Mouse (Mus musculus) R1 (cell line): ENCODE results near the gene Ascc3.
A peak's percentile ranks its signal among the peaks of the same experiment; 100 is the strongest.

Source experiments
- DNase-seq: peaks from one replicate; pipeline ENCODE4 v3.0.0-alpha.2; 2018; ENCODE audit warnings: low read depth, low spot score

Gene Ascc3

DNA sequence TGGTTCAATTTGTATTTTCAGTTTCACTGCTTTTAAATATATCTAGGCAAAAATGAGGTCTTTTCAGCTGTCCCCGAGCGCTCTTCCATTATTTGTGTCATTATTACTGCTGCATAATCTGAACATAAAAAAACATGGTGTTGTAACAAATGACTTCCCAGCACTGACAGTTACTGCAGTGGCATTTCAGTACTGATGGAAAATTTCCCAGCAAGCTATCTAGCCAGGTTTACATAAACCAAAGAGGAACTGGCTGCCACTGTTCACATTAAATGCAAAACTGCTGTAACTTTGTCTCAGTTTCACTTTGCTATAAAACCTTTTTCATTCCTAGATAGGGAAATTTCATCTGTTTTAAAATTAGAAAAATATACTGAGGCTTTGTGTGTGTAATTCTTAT, 170.5 kb downstream of the Ascc3 start:
- DNase-seq: no peak

DNA sequence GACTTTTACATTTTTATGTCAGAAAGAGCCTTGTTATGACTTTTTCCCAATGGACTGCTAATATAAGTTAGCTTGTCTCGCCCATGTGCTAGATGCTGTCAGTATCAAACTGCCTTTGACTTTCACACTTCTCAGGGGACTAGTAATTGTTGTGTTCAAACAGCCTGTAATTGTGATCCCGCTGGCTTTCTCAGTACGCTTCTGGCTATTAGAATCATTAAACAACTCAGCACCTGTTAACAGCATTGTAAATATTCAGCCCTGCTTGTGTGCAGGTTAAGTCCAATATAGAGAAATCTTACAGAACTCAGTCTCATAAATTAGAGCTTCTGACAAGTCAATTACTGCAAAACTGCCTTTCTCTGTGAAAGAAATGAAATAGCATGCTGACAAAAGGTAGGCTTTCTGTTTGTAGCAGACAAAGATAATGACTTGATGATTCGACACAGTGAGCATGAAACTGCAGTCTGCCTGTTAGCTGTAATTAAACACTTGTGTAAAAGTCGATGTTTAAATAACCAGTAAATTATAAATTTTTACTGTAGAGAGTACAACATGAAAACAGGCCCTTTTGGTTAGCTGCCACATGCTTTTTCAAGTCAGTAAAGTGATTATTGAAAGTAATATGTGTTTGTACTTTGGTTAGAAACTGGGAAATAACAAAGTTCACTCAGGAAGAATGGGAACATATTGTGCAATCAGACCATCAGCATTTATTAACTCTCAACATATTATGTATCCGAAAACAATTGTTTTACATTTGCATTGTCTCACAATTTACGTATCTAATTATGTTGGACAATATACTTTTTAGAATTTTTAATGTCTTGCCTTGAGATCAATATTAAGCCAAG, 171.2 kb downstream of the Ascc3 start:
- DNase-seq: no peak

- DNase-seq: no peak
Observed at GRCm38 (mm10) chr10:50772811-50773210, 180.3 kb downstream of the Ascc3 start.

DNA sequence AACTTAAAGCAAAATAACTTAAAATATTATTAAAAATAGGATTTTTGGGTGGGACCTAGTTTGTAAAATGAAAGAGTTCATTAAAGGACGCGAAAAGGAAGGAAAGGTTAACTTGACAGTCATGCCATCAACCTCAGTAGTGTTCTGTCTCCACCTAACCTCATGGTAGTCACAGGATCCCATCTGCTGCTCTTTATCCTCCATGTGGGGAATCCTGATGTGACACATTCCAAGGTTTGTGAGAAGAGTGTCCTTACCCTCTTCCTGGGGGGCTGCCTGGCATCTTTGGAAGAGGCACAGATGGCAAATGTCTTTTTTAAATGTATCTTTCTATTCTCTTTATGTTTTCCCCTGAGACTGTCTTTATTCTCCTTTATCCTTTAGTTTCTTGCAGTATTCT, 181.4 kb downstream of the Ascc3 start:
- no peak for DNase-seq

GRCm38 (mm10) chr10:50792840-50793239, 200.4 kb downstream of the Ascc3 start:
- no peak for DNase-seq

- no peak for DNase-seq
Observed at GRCm38 (mm10) chr10:50801594-50801993, 209.1 kb downstream of the Ascc3 start.

- no peak for DNase-seq
Observed at GRCm38 (mm10) chr10:50802380-50802779, 209.9 kb downstream of the Ascc3 start.

DNA sequence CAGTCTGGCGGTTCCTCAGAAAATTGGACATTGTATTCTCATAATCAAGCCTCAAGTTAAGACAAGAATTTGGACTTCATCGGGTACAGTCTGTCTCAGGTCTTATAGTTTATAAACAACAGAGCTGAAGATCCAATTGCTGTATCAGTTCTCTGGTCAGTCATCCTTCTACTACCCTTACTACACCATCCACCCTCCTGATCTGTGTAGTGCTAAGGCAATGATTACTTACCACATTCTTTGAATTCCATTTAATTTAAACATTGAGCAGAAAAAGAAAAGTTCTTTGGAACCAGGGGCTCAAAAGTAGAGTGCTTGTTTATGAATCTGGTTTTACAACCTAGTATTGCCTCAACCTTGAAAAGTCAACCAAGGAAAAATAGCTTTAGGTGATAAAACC, 213.7 kb downstream of the Ascc3 start:
- no peak for DNase-seq

GRCm38 (mm10) chr10:50822363-50822762, 229.9 kb downstream of the Ascc3 start:
- DNase-seq: no peak

- DNase-seq: no peak
Observed at GRCm38 (mm10) chr10:50826829-50827228, 234.4 kb downstream of the Ascc3 start.

- DNase-seq: no peak
Observed at GRCm38 (mm10) chr10:50834533-50834932, 242.1 kb downstream of the Ascc3 start.

DNA sequence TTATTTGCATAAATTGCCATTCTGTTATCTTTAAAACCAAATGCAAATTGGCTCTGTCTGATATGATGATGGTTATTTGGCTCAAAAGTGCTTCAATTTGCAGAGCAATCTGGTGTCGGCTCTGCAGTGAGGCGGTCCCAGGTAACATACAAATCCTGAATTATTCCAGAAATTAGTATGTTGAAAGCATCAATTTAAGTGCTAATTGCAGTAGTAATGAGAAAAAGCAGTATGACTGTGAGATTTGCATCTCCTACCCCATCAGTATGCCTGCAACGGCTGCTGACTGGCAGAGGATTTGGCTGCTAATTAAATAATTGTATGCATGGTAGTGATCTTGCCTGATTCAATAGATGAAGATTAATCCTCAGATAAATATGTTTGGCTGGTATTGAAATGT, 250.9 kb downstream of the Ascc3 start:
- DNase-seq: no peak

- no peak for DNase-seq
Observed at GRCm38 (mm10) chr10:50868202-50868601, 275.7 kb downstream of the Ascc3 start.

GRCm38 (mm10) chr10:50876952-50877351, 284.5 kb downstream of the Ascc3 start:
- no peak for DNase-seq

- peak; percentile 14 for DNase-seq
Observed at GRCm38 (mm10) chr10:50881476-50882069, 289.1 kb downstream of the Ascc3 start.

DNA sequence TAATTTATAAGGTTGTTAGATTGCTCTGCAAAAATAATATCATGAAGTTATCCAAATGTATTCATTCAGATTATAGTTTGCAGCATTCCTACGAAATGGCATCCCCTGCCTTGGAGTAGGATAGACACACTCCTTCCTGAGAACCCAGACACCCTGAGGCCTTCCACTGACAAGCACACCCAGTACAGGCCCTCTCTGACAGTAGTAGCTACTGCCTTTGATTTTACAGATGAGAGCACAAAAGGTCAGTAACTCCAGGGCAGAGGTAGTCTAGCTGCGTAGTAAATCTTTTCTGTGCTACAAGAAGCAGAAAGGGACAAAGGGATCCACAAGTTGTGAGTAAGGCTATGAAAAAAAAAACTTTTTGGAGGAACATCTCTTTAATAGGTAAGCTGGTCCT, 289.9 kb downstream of the Ascc3 start:
- DNase-seq: no peak

DNA sequence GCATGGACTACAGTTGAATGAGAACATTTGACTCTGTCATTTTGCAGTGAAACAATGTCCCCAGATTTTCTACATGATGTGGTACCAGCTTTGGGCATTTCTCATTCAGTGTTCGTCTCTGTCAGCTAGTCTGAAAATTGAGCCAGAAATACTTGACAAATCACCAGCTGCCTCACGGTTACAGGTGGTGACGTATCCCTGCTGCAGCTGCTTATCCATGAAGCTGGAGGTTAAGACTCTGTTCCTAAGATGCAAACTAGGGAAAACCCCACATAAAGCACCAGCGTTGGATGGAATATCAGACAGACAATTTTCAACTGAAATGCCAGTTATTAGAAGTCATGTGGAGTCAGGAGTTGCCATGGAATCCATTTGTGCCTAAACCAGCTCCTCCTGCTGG, 293.8 kb downstream of the Ascc3 start:
- DNase-seq: no peak

DNA sequence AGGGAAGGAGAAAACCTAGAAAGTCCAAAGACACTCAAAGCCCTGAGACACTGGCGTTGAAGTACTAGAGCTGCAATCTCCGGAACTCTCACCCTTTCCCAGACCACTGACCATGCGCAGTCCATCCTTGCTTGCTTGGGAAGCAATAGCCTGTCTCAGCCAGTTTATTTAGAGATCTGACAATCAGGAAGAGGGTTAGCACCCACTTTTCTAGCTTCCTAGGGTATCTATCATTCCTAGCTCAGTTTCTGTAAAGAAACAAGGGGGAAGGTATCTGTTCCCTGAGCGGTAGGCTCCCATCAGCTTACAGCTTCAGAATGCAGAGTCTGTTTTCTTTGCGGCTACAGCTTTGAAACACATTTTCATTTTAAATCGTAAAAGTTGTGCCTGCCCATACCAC, 298.2 kb downstream of the Ascc3 start:
- DNase-seq: no peak

GRCm38 (mm10) chr10:50891876-50892711, 299.6 kb downstream of the Ascc3 start:
- DNase-seq: peak; percentile 56

DNA sequence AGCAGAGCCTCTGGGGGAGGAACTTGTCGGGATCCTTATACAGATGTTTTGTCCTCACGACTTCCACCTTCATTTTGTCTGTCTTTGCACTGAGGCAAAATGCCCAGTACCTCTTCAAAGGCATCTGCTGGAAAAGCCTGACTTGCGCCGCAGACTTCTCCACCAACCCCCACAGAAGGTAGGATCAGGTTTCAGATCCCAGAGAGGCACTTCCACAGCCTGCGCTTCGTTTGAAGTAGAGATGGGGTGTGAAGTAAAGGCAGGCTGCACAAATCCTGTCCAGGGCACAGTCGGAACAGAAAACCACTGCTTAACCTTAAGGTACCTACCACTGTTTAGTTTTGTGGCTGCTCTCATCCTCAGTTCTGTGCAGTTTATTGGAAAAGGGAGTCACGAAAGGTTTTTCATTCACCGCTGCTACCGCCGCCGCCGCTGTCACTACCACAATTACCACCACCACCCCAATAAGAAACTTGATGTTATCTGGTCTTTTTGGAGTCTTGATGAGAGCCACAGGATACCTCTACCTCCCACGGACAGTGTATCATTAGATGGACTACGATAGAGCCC, 300.4 kb downstream of the Ascc3 start:
- peak; percentile 46 for DNase-seq

DNA sequence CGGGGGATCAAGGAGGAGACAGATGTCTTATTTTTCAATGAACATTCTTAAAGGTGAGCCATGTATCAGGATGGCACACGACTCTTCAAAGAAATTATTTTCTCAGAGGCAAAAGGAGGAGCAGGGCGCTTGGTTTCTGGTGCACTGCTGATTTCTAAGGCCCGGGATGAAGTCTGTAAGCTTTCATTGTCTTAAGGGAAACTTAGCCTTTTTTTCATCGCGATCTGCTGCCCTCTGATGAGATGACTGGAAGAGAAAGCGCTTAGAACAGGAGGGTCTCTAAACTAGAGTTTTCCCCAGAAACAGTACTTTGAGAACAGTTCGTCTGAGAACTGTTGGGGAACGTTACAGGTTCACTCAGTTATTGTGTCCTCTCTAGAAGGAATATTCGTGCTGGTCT, 301.1 kb downstream of the Ascc3 start:
- no peak for DNase-seq
